Mouse (Mus musculus): ENCODE data around the gene Gins1.

DNA sequence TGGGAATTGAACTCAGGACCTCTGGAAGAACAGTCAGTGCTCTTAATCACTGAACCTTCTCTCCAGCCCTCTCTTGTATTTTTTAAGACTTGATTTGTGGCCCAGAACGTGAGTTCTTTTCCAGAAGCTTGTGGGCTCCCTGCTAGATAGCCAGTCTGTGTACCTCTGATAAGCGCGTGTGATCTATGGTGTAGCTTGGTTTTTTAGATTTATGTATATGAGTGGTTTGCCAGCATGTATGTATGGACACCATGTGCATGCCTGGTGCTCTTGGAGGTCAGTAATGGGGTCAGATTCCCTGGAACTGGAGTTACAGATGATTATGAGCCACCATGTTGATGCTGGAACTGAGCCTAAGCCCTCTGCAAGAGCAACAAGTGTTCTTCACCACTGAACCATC lies 15.3 kb downstream of the Gins1 start:
- TF ChIP-seq CTCF (IDR thresholded peaks at IDR 0.05; ENCODE audit: low read depth) (no peak), EP300 (IDR thresholded peaks at IDR 0.05; ENCODE audit: low read depth) (no peak)
